Mouse (Mus musculus): Measurements from ENCODE around the gene Slc44a3. TPM values are rescaled to one million over a fixed set of nuclear protein-coding genes. Genes with fewer than 3 reads are reported as not detected.

Slc44a3 gene
- polyA plus RNA-seq, 1 experiment from 2014 or later: 12.2 TPM

DNA sequence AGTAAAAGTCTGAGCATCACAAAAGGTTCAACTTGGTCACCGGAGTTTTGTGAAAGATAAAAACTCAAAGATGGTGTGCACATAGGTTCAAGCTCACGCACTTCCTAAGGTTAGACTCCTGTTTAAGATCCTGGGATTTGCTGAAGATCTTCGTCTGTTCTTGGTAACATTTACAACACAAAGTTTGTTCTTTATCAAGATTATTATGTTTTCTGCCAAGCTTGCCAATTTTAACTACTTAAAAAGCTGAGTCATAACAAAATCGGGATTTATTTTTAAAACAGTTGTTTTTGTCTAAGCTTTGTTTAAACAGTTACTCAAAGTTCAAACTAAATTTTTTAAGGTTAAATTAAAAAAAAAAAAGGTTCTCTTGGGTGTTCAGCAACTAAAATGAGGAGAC, 34.7 kb upstream of the Slc44a3 start:
- DNase-seq: no peak
- Histone ChIP-seq H3K4me3 (ENCODE audit: low read depth, low read length) (no peak overlapping the region), H3K9ac (no peak overlapping the region), H3K4me2 (no peak overlapping the region), H3K9me3 (ENCODE audit: low read depth, low read length) (no peaks in the 10 kb centered on the region), H3K36me3 (ENCODE audit: insufficient read depth) (no peaks in the 10 kb centered on the region), H3K27me3 (ENCODE audit: insufficient read depth, low read length) (no peaks in the 10 kb centered on the region), H3K27ac (ENCODE audit: low read depth) (no peak overlapping the region), H3K4me1 (ENCODE audit: insufficient read depth) (no peaks in the 10 kb centered on the region)
- TF ChIP-seq CTCF (IDR thresholded peaks at IDR 0.05; ENCODE audit: low read depth): no peak
- no peak for ATAC-seq (ENCODE audit: insufficient read depth)
- WGBS: 68% methylated on average over 4 of the region's 4 CpGs

DNA sequence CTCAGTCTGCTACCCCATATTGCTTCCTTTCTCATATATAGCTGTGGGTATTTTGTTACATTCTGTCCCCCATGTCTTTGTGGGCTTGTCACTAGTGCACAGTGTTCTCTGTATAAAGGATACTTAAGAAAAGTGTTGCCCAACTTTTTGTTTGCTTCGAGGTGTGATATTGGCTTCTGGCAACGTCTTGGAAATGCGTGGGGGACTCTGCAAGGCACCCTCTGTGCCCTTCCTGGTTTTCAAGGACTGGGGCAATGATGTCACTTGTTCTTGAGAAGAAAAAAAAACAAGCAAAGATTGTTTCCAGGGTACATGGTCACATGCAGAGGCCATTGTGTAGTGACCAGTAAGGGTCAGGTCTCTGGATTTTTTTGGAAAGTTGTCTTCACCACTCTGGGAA, 29.6 kb upstream of the Slc44a3 start:
- no peak for ATAC-seq (ENCODE audit: insufficient read depth)
- no peak for TF ChIP-seq CTCF (IDR thresholded peaks at IDR 0.05; ENCODE audit: low read depth)
- WGBS: 67% methylated on average over 3 of the region's 3 CpGs
- Histone ChIP-seq H3K27ac (ENCODE audit: low read depth) (no peak overlapping the region), H3K4me1 (ENCODE audit: insufficient read depth) (no peaks in the 10 kb centered on the region), H3K4me3 (ENCODE audit: low read depth, low read length) (no peak overlapping the region), H3K36me3 (ENCODE audit: insufficient read depth) (no peaks in the 10 kb centered on the region), H3K4me2 (no peak overlapping the region), H3K27me3 (ENCODE audit: insufficient read depth, low read length) (no peaks in the 10 kb centered on the region), H3K9ac (no peak overlapping the region), H3K9me3 (ENCODE audit: low read depth, low read length) (no peaks in the 10 kb centered on the region)
- no peak for DNase-seq

DNA sequence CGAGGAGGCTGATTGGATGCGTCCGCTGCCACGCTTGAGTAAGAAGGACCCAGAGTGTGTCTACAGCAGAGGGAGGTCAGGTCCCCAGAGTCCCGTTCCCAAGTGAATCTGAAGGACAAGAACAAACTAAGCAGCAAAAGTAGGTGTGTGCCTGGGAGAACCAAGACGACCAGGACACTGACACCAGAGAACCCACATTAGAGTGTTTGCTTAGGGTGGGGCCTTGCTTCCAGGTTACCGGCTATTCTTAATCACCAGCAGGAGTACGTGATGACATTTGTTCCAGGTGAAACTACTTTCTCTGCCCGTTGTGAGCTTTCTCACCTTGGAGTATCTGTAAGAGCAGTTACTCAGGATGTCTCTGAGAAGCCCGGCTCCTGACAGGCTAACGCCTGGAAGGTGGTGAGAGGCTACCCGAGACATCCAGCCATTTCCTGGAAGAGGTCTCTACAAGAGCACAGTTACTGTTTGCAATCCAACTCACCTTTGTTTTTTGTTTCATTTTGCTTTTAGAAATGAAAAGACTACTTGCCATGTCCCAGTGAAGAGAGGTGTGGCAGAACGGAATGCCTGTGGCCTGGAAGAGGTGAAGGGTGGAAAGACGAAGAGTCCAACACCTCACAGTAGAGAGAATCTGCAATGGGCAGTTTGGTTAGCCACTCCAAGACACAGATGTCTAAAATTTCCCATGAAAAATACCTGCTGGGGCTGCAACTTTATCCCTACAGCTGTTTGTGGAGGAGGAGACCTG, 28.1 kb upstream of the Slc44a3 start:
- Histone ChIP-seq H3K9me3 (ENCODE audit: low read depth, low read length) (no peaks in the 10 kb centered on the region), H3K36me3 (ENCODE audit: insufficient read depth) (no peaks in the 10 kb centered on the region), H3K4me1 (ENCODE audit: insufficient read depth) (peaks cover 6% of the 10 kb centered on the region; the same call in 1 of the 2 replicates), H3K4me2 (no peak overlapping the region), H3K27ac (ENCODE audit: low read depth) (peak overlapping the region; percentile 62), H3K27me3 (ENCODE audit: insufficient read depth, low read length) (no peaks in the 10 kb centered on the region), H3K9ac (no peak overlapping the region), H3K4me3 (ENCODE audit: low read depth, low read length) (no peak overlapping the region)
- ATAC-seq (ENCODE audit: insufficient read depth) (peak; percentile 38; the same call in 1 of the 2 replicates), DNase-seq (no peak)
- 56% methylated on average over 14 of the region's 14 CpGs for WGBS
- TF ChIP-seq CTCF (IDR thresholded peaks at IDR 0.05; ENCODE audit: low read depth): no peak

DNA sequence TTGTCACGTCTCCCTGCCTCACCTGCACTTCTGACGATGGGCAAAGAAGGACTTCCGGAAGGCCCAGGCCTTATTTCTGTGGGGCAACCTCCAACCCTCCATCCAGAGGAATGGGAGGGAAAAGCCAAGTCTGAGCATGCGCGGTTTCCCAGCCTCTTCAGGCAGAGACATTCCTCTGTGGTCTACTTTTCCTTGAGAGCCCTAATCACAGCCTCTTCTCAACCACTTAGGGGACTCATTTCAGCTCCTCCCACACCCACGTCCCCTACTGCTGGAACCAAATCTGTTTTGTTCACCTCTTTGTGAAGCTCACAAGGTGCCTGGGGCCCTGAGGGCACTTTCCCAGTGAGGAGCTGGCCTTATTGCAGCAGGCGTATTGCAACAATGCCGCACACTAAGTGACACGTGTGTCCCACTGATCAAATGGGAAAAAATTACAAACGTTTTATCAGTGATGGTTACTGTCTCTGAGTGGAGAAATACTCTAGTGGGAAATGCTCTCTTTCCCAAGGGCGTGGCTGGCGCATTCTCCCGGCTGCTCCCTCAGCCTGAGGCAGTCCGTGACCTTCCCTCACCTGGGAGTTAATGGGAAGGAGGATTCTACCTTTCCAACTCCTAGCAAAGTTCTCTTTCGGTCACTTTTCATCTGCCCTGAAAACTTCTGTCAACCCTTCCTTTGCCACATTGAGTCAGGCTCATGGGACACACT, 27.4 kb upstream of the Slc44a3 start:
- Histone ChIP-seq H3K9me3 (ENCODE audit: low read depth, low read length) (no peaks in the 10 kb centered on the region), H3K27ac (ENCODE audit: low read depth) (peak overlapping the region; percentile 62), H3K4me3 (ENCODE audit: low read depth, low read length) (no peak overlapping the region), H3K4me2 (no peak overlapping the region; the same call in 1 of the 2 replicates), H3K36me3 (ENCODE audit: insufficient read depth) (no peaks in the 10 kb centered on the region), H3K9ac (no peak overlapping the region), H3K27me3 (ENCODE audit: insufficient read depth, low read length) (no peaks in the 10 kb centered on the region), H3K4me1 (ENCODE audit: insufficient read depth) (peaks cover 6% of the 10 kb centered on the region; the same call in 1 of the 2 replicates)
- peak; percentile 85 for ATAC-seq (ENCODE audit: insufficient read depth)
- WGBS: 62% methylated on average over 15 of the region's 15 CpGs
- TF ChIP-seq CTCF (IDR thresholded peaks at IDR 0.05; ENCODE audit: low read depth): no peak
- DNase-seq: peak; percentile 78

DNA sequence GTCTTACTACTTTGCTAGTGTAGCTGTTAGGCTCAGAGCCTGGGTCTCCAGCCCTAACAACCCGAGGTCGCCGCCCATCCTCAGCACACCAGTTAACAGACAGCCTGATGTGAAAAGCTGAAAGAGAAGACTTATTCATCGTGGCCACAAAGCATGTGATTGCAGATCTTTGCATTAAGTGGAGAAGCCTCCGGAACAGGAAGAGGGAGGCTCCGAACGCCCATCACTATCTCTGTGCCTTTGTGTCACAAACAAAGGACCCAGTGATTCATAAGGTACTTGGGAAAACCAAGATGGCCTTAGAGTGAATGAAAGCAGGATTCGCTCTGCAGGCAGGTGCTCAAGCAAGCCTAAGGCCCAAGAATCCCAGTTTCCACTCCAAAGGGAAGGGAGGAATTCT, 26.7 kb upstream of the Slc44a3 start:
- DNase-seq (no peak), ATAC-seq (ENCODE audit: insufficient read depth) (no peak)
- WGBS: 84% methylated on average over 8 of the region's 8 CpGs
- no peak for TF ChIP-seq CTCF (IDR thresholded peaks at IDR 0.05; ENCODE audit: low read depth)
- no peak overlapping the region for H3K9ac ChIP-seq
- peak overlapping the region; percentile 62 for H3K27ac ChIP-seq (ENCODE audit: low read depth)
- H3K36me3 ChIP-seq (ENCODE audit: insufficient read depth): no peaks in the 10 kb centered on the region
- no peak overlapping the region for H3K4me3 ChIP-seq (ENCODE audit: low read depth, low read length)
- H3K27me3 ChIP-seq (ENCODE audit: insufficient read depth, low read length): no peaks in the 10 kb centered on the region
- no peaks in the 10 kb centered on the region for H3K9me3 ChIP-seq (ENCODE audit: low read depth, low read length)
- no peak overlapping the region for H3K4me2 ChIP-seq
- peaks cover 6% of the 10 kb centered on the region; the same call in 1 of the 2 replicates for H3K4me1 ChIP-seq (ENCODE audit: insufficient read depth)

DNA sequence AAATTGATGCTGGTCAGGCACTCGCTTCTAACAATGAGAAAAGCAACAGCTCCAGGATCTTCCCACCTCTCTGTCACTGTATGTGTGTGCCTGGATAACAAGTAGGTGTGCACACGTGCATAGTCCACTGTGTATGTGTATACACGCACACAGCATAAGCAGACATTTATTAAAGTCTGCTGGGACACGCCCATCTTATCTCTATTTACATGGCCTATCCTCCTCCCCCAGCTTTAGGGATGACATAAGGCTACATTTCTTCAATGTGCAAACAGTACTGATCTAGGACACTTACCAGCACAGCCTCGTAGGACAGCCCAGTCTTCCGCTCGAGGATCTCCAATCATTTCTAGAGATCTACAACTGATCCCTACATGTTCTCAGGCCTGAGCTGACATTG, 24.1 kb upstream of the Slc44a3 start:
- WGBS: 59% methylated on average over 7 of the region's 7 CpGs
- Histone ChIP-seq H3K4me1 (ENCODE audit: insufficient read depth) (peaks cover 12% of the 10 kb centered on the region; the same call in 1 of the 2 replicates), H3K9ac (no peak overlapping the region), H3K4me2 (no peak overlapping the region), H3K36me3 (ENCODE audit: insufficient read depth) (no peaks in the 10 kb centered on the region), H3K9me3 (ENCODE audit: low read depth, low read length) (no peaks in the 10 kb centered on the region), H3K4me3 (ENCODE audit: low read depth, low read length) (no peak overlapping the region), H3K27me3 (ENCODE audit: insufficient read depth, low read length) (no peaks in the 10 kb centered on the region), H3K27ac (ENCODE audit: low read depth) (no peak overlapping the region)
- DNase-seq (no peak), ATAC-seq (ENCODE audit: insufficient read depth) (no peak)
- TF ChIP-seq CTCF (IDR thresholded peaks at IDR 0.05; ENCODE audit: low read depth): no peak

DNA sequence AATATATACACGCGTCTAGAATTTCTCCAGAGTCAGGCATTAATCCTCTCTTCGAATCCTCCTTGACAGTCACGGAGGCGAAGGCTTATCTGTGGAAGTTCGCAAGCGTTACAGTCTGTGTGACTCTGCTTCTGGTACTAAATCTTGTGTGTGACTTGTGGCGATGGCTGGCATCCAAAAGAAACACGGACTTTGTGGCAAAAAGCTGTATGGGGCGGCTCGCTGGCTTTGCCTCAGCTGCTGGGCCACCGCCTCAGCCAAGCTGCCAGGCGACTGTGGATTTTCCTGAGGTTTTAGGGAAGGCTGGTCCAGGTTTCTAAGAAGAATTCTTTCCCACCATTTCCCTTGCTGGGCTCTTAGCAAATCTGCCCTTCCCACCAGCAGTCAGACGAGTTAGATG, 21.1 kb upstream of the Slc44a3 start:
- 36% methylated on average over 14 of the region's 14 CpGs for WGBS
- H3K27ac ChIP-seq (ENCODE audit: low read depth): no peak overlapping the region

More for the DNA sequence above, 21.1 kb upstream of the Slc44a3 start:
- H3K4me1 ChIP-seq (ENCODE audit: insufficient read depth): peaks cover 12% of the 10 kb centered on the region; the same call in 1 of the 2 replicates
- H3K9ac ChIP-seq: no peak overlapping the region
- ATAC-seq (ENCODE audit: insufficient read depth): peak; percentile 18; the same call in 1 of the 2 replicates
- H3K9me3 ChIP-seq (ENCODE audit: low read depth, low read length): no peaks in the 10 kb centered on the region
- TF ChIP-seq CTCF (IDR thresholded peaks at IDR 0.05; ENCODE audit: low read depth): no peak
- peak; percentile 55 for DNase-seq
- no peaks in the 10 kb centered on the region for H3K27me3 ChIP-seq (ENCODE audit: insufficient read depth, low read length)
- H3K36me3 ChIP-seq (ENCODE audit: insufficient read depth): no peaks in the 10 kb centered on the region
- H3K4me3 ChIP-seq (ENCODE audit: low read depth, low read length): no peak overlapping the region
- peak overlapping the region; percentile 3 for H3K4me2 ChIP-seq
